Mouse (Mus musculus): Measurements from ENCODE around the gene Galnt13.

- TF ChIP-seq GATA1 (IDR thresholded peaks at IDR 0.05; ENCODE audit: low read length) (no peak), TAL1 (IDR thresholded peaks at IDR 0.05; ENCODE audit: low read length) (no peak)
Observed at GRCm38 (mm10) chr2:54943386-54943785, 507.3 kb downstream of the Galnt13 start.
